Mouse (Mus musculus): ENCODE results near the gene C1ql1. TPM values are rescaled to one million over a fixed set of nuclear protein-coding genes. Genes with fewer than 3 reads are reported as not detected.

C1ql1 gene
- polyA plus RNA-seq, 1 experiment from 2014 or later: 8.2 TPM

DNA sequence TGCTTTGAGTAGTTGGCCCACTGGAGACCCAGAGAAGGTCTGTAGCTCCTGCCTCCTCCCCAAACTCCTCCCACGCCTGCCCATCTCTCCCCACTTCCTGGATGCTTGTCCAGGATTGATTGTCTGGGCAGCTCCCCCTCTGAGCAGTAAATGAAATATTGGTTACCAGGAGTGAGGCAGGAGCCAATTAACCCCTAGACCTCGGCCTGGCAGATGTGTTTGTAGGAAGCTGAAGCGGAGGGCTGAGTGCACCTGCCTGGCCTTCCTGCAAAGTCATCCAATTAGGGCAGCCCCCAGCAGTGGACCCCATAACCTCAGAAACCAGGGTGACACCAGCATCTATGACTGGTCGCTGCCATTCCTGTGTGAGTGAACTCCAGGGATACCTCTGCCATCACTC, 10.2 kb downstream of the C1ql1 start:
- H3K27ac ChIP-seq (ENCODE audit: low read depth): no peak overlapping the region
- no peak overlapping the region for H3K4me3 ChIP-seq (ENCODE audit: low read depth, low read length)
- no peak overlapping the region for H3K4me2 ChIP-seq (ENCODE audit: low read length)
- whole genome bisulfite sequencing: 33% methylated on average over 4 of the region's 4 CpGs
- H3K36me3 ChIP-seq (ENCODE audit: control insufficient read depth, insufficient read depth, low read length): no peaks in the 10 kb centered on the region
- ATAC-seq (replicated peaks; ENCODE audit: low FRiP score, low TSS enrichment, low read depth): no peak
- peaks cover 12% of the 10 kb centered on the region; the same call in 1 of the 2 replicates for H3K4me1 ChIP-seq (replicated peaks; ENCODE audit: control insufficient read depth, insufficient read depth, low read length)
- no peak overlapping the region for H3K9ac ChIP-seq (ENCODE audit: low read length)
- DNase-seq (ENCODE audit: low spot score): no peak
- no peaks in the 10 kb centered on the region for H3K9me3 ChIP-seq (ENCODE audit: control insufficient read depth, low read length)
- 0 out of 2 replicates have a peak, but pooled peaks cover 3% of the 10 kb centered on the region for H3K27me3 ChIP-seq (replicated peaks; ENCODE audit: control insufficient read depth, insufficient read depth, low read length)

DNA sequence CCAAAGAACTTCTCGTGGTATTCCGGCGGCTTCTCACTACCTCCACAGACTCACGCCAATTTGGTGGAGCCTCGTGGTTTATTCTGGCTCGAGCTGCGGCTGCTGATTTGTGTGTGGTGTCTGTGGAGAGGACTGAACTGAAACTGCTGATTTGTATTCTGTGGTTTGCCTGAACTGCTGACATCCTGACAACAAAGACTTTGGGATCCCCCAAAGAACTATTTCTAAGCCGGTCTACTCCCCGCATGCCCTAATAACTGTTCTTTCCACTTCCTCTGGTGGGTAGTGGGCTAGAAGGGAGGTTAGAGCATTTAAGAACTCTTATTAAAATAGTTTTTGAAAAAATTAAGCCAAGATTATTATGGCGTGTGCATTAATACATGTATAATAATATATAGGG, 15.8 kb downstream of the C1ql1 start:
- ATAC-seq (replicated peaks; ENCODE audit: low FRiP score, low TSS enrichment, low read depth) (no peak), DNase-seq (ENCODE audit: low spot score) (no peak)
- no peak overlapping the region for H3K9ac ChIP-seq (ENCODE audit: low read length)
- H3K36me3 ChIP-seq (ENCODE audit: control insufficient read depth, insufficient read depth, low read length): no peaks in the 10 kb centered on the region
- H3K4me3 ChIP-seq (ENCODE audit: low read depth, low read length): no peak overlapping the region
- no peaks in the 10 kb centered on the region for H3K4me1 ChIP-seq (replicated peaks; ENCODE audit: control insufficient read depth, insufficient read depth, low read length)
- 93% methylated on average over 10 of the region's 10 CpGs for WGBS
- H3K27ac ChIP-seq (ENCODE audit: low read depth): no peak overlapping the region
- no peaks in the 10 kb centered on the region for H3K27me3 ChIP-seq (replicated peaks; ENCODE audit: control insufficient read depth, insufficient read depth, low read length)
- H3K9me3 ChIP-seq (ENCODE audit: control insufficient read depth, low read length): no peaks in the 10 kb centered on the region
- no peak overlapping the region for H3K4me2 ChIP-seq (ENCODE audit: low read length)

DNA sequence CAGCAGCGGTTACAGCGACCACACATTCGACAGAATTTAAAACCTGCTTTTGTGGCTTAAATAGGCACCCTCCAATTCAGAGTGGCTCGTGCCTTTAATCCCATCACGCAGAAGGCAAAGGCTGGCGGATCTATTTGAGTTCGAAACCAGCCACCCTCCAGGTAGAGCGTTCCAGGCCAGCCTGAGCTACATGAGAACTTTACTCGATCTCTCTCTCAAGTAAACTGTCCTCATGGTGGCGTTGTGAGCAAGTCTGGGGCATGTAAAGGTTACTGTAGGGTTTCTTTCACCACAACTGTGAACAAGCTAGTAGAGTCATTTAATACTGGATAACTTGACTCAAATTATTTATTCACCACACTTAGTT, 21.2 kb downstream of the C1ql1 start:
- Histone ChIP-seq H3K4me3 (ENCODE audit: low read depth, low read length) (peak overlapping the region; percentile 77), H3K4me1 (replicated peaks; ENCODE audit: control insufficient read depth, insufficient read depth, low read length) (peaks cover 6% of the 10 kb centered on the region; the same call in 1 of the 2 replicates), H3K9me3 (ENCODE audit: control insufficient read depth, low read length) (no peaks in the 10 kb centered on the region), H3K36me3 (ENCODE audit: control insufficient read depth, insufficient read depth, low read length) (peaks cover 3% of the 10 kb centered on the region), H3K9ac (ENCODE audit: low read length) (peak overlapping the region; percentile 56), H3K27ac (ENCODE audit: low read depth) (peak overlapping the region; percentile 92), H3K4me2 (ENCODE audit: low read length) (peak overlapping the region; percentile 50), H3K27me3 (replicated peaks; ENCODE audit: control insufficient read depth, insufficient read depth, low read length) (no peaks in the 10 kb centered on the region)
- no peak for DNase-seq (ENCODE audit: low spot score)
- under 1% methylated on average over 10 of the region's 10 CpGs for WGBS
- ATAC-seq (replicated peaks; ENCODE audit: low FRiP score, low TSS enrichment, low read depth): peak; percentile 19; the same call in 1 of the 2 replicates

DNA sequence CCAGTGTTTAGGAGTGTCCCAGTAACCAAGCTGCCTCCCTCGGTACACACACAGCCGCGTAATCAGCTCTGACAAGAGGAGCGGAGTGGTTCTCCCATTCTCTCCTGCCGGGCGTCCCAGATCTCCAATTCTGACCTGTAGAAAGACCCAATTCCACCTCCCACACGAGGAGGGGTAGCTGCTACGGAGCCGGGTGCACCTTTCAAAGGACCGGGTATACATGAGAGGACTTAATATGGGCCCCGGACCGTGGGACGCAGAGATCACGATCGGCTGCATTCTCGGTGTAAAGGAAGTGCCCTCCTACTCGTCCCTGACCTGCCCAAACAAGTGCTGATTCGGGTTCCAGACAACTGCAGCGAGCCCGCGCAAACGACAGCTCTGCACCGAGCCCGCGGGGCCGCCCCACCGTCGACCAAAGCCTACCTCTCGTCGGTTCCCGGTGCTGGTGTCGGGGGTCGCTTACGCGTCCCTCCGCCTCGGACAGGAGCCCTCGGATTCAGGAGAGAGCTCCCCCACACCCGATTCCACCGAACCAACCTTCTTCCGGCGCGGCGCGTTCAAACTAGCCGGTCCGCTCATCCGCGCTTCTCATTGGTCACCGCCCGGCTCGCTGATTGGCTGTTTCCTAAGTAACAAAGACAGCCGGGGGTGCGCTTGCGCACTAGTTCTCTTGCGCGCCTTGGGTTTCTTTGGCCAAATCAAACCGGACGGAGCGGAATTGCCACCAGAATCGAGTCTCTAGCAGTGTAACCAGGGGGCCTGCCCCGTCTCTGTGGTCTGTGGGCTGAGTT, 21.7 kb downstream of the C1ql1 start, which contains the start of gene Kif18b:
TSS of gene Kif18b (minus strand) at position 568 of the 794 bp plus-strand sequence.
- peak; percentile 91 for ATAC-seq (replicated peaks; ENCODE audit: low FRiP score, low TSS enrichment, low read depth)
- H3K36me3 ChIP-seq (ENCODE audit: control insufficient read depth, insufficient read depth, low read length): peaks cover 3% of the 10 kb centered on the region

DNA sequence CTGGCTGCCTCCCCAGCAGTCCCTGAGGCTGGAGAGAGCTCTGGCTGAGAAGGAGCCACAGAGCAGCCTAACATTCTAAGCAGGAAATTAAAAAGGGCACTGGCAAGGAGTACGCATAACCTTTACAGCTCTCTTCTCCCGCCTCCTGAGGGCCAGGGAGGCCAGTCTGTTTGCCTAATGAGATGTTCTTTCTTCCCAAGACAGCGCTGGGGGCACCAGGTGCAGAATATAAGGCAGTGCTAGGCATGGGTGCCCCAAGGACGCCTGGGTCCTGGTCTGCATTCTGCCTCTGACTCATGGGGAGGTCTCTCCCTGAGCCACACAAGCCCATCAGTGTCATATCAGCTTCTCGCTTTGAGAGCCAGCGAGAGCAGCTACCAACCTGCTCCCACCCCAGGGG, 25.0 kb downstream of the C1ql1 start:
- Histone ChIP-seq H3K4me3 (ENCODE audit: low read depth, low read length) (no peak overlapping the region), H3K9ac (ENCODE audit: low read length) (no peak overlapping the region), H3K9me3 (ENCODE audit: control insufficient read depth, low read length) (no peaks in the 10 kb centered on the region), H3K36me3 (ENCODE audit: control insufficient read depth, insufficient read depth, low read length) (peaks cover 3% of the 10 kb centered on the region), H3K27ac (ENCODE audit: low read depth) (no peak overlapping the region), H3K27me3 (replicated peaks; ENCODE audit: control insufficient read depth, insufficient read depth, low read length) (no peaks in the 10 kb centered on the region), H3K4me2 (ENCODE audit: low read length) (no peak overlapping the region), H3K4me1 (replicated peaks; ENCODE audit: control insufficient read depth, insufficient read depth, low read length) (peaks cover 6% of the 10 kb centered on the region; the same call in 1 of the 2 replicates)
- DNase-seq (ENCODE audit: low spot score) (no peak), ATAC-seq (replicated peaks; ENCODE audit: low FRiP score, low TSS enrichment, low read depth) (no peak)
- WGBS: 80% methylated on average over 6 of the region's 6 CpGs

More for the DNA sequence above, 21.7 kb downstream of the C1ql1 start, which contains the start of gene Kif18b:
- Histone ChIP-seq H3K9me3 (ENCODE audit: control insufficient read depth, low read length) (no peaks in the 10 kb centered on the region), H3K4me1 (replicated peaks; ENCODE audit: control insufficient read depth, insufficient read depth, low read length) (peaks cover 6% of the 10 kb centered on the region; the same call in 1 of the 2 replicates), H3K4me2 (ENCODE audit: low read length) (peak within 1 kb of the TSS; percentile 50), H3K27me3 (replicated peaks; ENCODE audit: control insufficient read depth, insufficient read depth, low read length) (no peaks in the 10 kb centered on the region), H3K27ac (ENCODE audit: low read depth) (peak within 1 kb of the TSS; percentile 92), H3K9ac (ENCODE audit: low read length) (peak within 1 kb of the TSS; percentile 56), H3K4me3 (ENCODE audit: low read depth, low read length) (peak within 1 kb of the TSS; percentile 77)
- peak; percentile 95 for DNase-seq (ENCODE audit: low spot score)
- WGBS: under 1% methylated on average over 62 of the region's 62 CpGs

DNA sequence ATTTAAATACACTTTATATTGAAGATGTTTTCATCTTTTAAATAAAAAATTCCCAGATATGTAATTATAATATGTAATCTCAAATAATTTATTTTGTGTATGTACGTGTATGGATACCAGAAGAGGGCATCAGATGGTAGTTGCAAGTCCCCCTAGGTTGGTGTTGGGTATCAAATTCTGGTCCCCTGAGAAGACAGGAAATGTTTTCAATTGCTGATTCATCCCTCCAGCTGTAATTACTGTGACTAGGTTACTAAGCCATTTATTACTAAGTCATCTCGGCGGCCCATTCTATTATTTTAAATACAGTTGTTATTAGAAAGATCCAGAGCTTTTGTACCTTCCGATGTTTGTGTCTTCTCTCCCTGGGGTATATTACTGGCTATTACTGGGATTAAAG, 28.4 kb downstream of the C1ql1 start:
- no peaks in the 10 kb centered on the region for H3K9me3 ChIP-seq (ENCODE audit: control insufficient read depth, low read length)
- WGBS: 85% methylated on average over 4 of the region's 4 CpGs
- H3K4me2 ChIP-seq (ENCODE audit: low read length): no peak overlapping the region
- H3K4me1 ChIP-seq (replicated peaks; ENCODE audit: control insufficient read depth, insufficient read depth, low read length): peaks cover 6% of the 10 kb centered on the region; the same call in 1 of the 2 replicates
- H3K9ac ChIP-seq (ENCODE audit: low read length): no peak overlapping the region
- no peak overlapping the region for H3K4me3 ChIP-seq (ENCODE audit: low read depth, low read length)
- H3K27me3 ChIP-seq (replicated peaks; ENCODE audit: control insufficient read depth, insufficient read depth, low read length): no peaks in the 10 kb centered on the region
- H3K27ac ChIP-seq (ENCODE audit: low read depth): no peak overlapping the region
- peaks cover 37% of the 10 kb centered on the region for H3K36me3 ChIP-seq (ENCODE audit: control insufficient read depth, insufficient read depth, low read length)
- ATAC-seq (replicated peaks; ENCODE audit: low FRiP score, low TSS enrichment, low read depth): no peak
- DNase-seq (ENCODE audit: low spot score): no peak

DNA sequence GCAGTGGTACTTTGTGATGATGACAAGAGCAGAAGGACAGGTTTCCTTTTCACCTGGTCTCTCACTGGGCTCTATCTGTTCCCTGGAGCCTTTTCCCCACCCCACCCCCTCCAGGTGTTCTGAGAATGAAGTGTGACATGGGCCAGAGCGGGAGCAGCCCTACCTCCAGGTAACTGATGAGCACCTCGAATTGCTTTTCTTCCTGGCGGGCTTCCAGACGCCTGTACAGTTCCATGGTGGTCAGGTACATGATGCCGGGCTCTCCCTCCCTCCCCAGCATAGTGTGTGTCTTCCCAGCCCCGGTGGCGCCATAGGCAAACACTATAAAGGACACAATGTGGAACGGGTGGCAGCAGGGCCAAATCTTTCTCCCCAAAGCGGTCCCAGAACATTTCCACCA, 31.1 kb downstream of the C1ql1 start:
- no peak for ATAC-seq (replicated peaks; ENCODE audit: low FRiP score, low TSS enrichment, low read depth)
- 89% methylated on average over 9 of the region's 9 CpGs for WGBS
- Histone ChIP-seq H3K9ac (ENCODE audit: low read length) (no peak overlapping the region), H3K4me1 (replicated peaks; ENCODE audit: control insufficient read depth, insufficient read depth, low read length) (no peaks in the 10 kb centered on the region), H3K36me3 (ENCODE audit: control insufficient read depth, insufficient read depth, low read length) (peaks cover 59% of the 10 kb centered on the region), H3K4me2 (ENCODE audit: low read length) (no peak overlapping the region), H3K4me3 (ENCODE audit: low read depth, low read length) (no peak overlapping the region), H3K27ac (ENCODE audit: low read depth) (no peak overlapping the region), H3K27me3 (replicated peaks; ENCODE audit: control insufficient read depth, insufficient read depth, low read length) (no peaks in the 10 kb centered on the region), H3K9me3 (ENCODE audit: control insufficient read depth, low read length) (no peaks in the 10 kb centered on the region)
- no peak for DNase-seq (ENCODE audit: low spot score)

DNA sequence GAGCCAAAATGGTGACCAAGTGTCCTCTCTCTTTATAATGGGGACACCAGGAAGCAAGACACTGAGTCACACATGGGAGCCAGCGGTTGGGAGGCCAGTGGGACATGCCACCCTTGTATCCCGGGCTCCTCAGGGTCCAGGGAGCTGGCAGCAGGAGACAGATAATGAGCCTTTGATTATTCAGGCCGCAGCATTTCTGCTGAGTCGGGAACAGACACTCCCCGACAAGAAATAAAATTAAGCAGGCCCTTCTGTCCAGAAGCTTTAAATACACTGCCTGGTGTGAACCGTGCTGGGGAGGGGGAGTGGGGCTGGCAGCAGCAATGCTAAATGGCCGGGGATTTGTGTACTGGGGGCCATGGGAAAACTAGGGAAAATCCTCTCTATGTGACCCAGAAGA, 35.1 kb downstream of the C1ql1 start:
- WGBS: 60% methylated on average over 7 of the region's 7 CpGs
- Histone ChIP-seq H3K9ac (ENCODE audit: low read length) (no peak overlapping the region), H3K4me1 (replicated peaks; ENCODE audit: control insufficient read depth, insufficient read depth, low read length) (no peaks in the 10 kb centered on the region), H3K27me3 (replicated peaks; ENCODE audit: control insufficient read depth, insufficient read depth, low read length) (no peaks in the 10 kb centered on the region), H3K27ac (ENCODE audit: low read depth) (no peak overlapping the region), H3K36me3 (ENCODE audit: control insufficient read depth, insufficient read depth, low read length) (peaks cover 97% of the 10 kb centered on the region), H3K4me2 (ENCODE audit: low read length) (no peak overlapping the region), H3K9me3 (ENCODE audit: control insufficient read depth, low read length) (no peaks in the 10 kb centered on the region), H3K4me3 (ENCODE audit: low read depth, low read length) (no peak overlapping the region)
- DNase-seq (ENCODE audit: low spot score) (no peak), ATAC-seq (replicated peaks; ENCODE audit: low FRiP score, low TSS enrichment, low read depth) (no peak)

DNA sequence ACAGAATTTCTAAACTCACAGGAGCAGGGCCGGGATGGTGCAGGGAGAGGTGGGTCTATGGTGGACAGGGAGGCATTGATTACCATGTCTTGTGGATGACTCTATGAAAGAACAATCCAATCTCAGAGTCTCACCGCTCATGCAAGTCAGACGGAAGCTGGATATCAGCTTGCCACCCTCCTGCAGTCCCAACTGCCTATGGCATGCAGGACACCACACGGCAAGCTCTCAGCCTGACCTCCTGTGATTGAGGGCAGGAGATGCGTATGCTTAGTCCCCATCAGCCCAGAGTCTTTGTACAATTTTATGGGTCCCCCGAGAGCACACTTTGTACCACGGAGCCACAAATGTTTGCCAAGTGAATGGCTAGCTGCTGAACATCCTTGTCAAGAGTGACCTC, 42.8 kb downstream of the C1ql1 start:
- no peak for DNase-seq (ENCODE audit: low spot score)
- no peaks in the 10 kb centered on the region for H3K9me3 ChIP-seq (ENCODE audit: control insufficient read depth, low read length)
- no peak overlapping the region for H3K4me3 ChIP-seq (ENCODE audit: low read depth, low read length)
- H3K36me3 ChIP-seq (ENCODE audit: control insufficient read depth, insufficient read depth, low read length): peaks cover 37% of the 10 kb centered on the region
- no peak for ATAC-seq (replicated peaks; ENCODE audit: low FRiP score, low TSS enrichment, low read depth)
- no peaks in the 10 kb centered on the region for H3K27me3 ChIP-seq (replicated peaks; ENCODE audit: control insufficient read depth, insufficient read depth, low read length)
- H3K9ac ChIP-seq (ENCODE audit: low read length): no peak overlapping the region
- H3K27ac ChIP-seq (ENCODE audit: low read depth): no peak overlapping the region
- H3K4me2 ChIP-seq (ENCODE audit: low read length): no peak overlapping the region
- WGBS: 78% methylated on average over 7 of the region's 7 CpGs
- H3K4me1 ChIP-seq (replicated peaks; ENCODE audit: control insufficient read depth, insufficient read depth, low read length): no peaks in the 10 kb centered on the region

All from intestine, embryonic 14.5 days (tissue).